Mouse (Mus musculus) kidney, adult 9 months (tissue): Measurements from ENCODE around the gene Sh3bgrl2.
A peak's percentile ranks its signal among the peaks of the same experiment; 100 is the strongest.

Experiments
- DNase-seq: peaks from one replicate; pipeline ENCODE4 v3.0.0; 2022

Sh3bgrl2 gene

GRCm38 (mm10) chr9:83593811-83594210 lies 45.7 kb downstream of the Sh3bgrl2 start:
- no peak for DNase-seq

- no peak for DNase-seq
Observed at GRCm38 (mm10) chr9:83596132-83596531, 48.0 kb downstream of the Sh3bgrl2 start.

GRCm38 (mm10) chr9:83596646-83597481 lies 48.7 kb downstream of the Sh3bgrl2 start:
- no peak for DNase-seq

- DNase-seq = no peak
Observed at GRCm38 (mm10) chr9:83598047-83598446, 49.9 kb downstream of the Sh3bgrl2 start.

- DNase-seq = no peak
Observed at GRCm38 (mm10) chr9:83599505-83599904, 51.4 kb downstream of the Sh3bgrl2 start.

- no peak for DNase-seq
Observed at GRCm38 (mm10) chr9:83600286-83601048, 52.3 kb downstream of the Sh3bgrl2 start.

- DNase-seq = no peak
Observed at GRCm38 (mm10) chr9:83602176-83602770, 54.1 kb downstream of the Sh3bgrl2 start.

GRCm38 (mm10) chr9:83603159-83603558 lies 55.0 kb downstream of the Sh3bgrl2 start:
- no peak for DNase-seq

GRCm38 (mm10) chr9:83605886-83606640 lies 57.9 kb downstream of the Sh3bgrl2 start:
- DNase-seq = no peak

GRCm38 (mm10) chr9:83608135-83608534 lies 60.0 kb downstream of the Sh3bgrl2 start:
- DNase-seq = no peak

GRCm38 (mm10) chr9:83609422-83610297 lies 61.5 kb downstream of the Sh3bgrl2 start:
- DNase-seq = peak; percentile 82

- DNase-seq = no peak
Observed at GRCm38 (mm10) chr9:83615912-83616585, 67.9 kb downstream of the Sh3bgrl2 start.

- no peak for DNase-seq
Observed at GRCm38 (mm10) chr9:83616586-83617081, 68.5 kb downstream of the Sh3bgrl2 start.

- no peak for DNase-seq
Observed at GRCm38 (mm10) chr9:83623455-83623854, 75.3 kb downstream of the Sh3bgrl2 start.

- no peak for DNase-seq
Observed at GRCm38 (mm10) chr9:83624193-83624592, 76.1 kb downstream of the Sh3bgrl2 start.

GRCm38 (mm10) chr9:83625085-83625484 lies 77.0 kb downstream of the Sh3bgrl2 start:
- DNase-seq = no peak

GRCm38 (mm10) chr9:83628669-83629612 lies 80.8 kb downstream of the Sh3bgrl2 start:
- no peak for DNase-seq

GRCm38 (mm10) chr9:83630341-83630740 lies 82.2 kb downstream of the Sh3bgrl2 start:
- DNase-seq = no peak

- no peak for DNase-seq
Observed at GRCm38 (mm10) chr9:83631920-83632319, 83.8 kb downstream of the Sh3bgrl2 start.

- no peak for DNase-seq
Observed at GRCm38 (mm10) chr9:83634703-83635102, 86.6 kb downstream of the Sh3bgrl2 start.
